Comparison of ENCODE assay signal across 20 mouse cellular contexts in genomic region chr12:54400084-54400483, GRCm38 (mm10).
"Had no signal": no experiment of that assay in that cellular context is flagged by ENCODE, and none has a peak within 500 bp of the region (broad histone marks: within the 10 kb centered on the region; RNA-seq: fewer than 3 reads in every experiment).

No protein-coding gene starts in this region.

- H3K9ac ChIP-seq: kidney, embryonic 15.5 days; liver, embryonic 13.5 days; midbrain, embryonic 13.5 days; neural tube, embryonic 13.5 days; stomach, embryonic 15.5 days had no signal

- DNase-seq: kidney, adult 8-10 months; kidney, postnatal 10 days; kidney, postnatal 36 days; layer of hippocampus, postnatal 36 days; liver, embryonic 13.5 days; lung, adult 2 months; retina, postnatal 1 day; right cerebral cortex, postnatal 25 days; spleen, adult 18-20 months; thymus, postnatal 25 days had no signal

- H3K4me3 ChIP-seq: kidney, embryonic 15.5 days; left cerebral cortex, adult 2 months; liver, embryonic 13.5 days; megakaryocyte, embryonic 14.5 days; midbrain, embryonic 10.5 days; midbrain, embryonic 13.5 days; myocyte; neural tube, embryonic 13.5 days; stomach, embryonic 15.5 days had no signal

- H3K36me3 ChIP-seq: kidney, embryonic 15.5 days; liver, embryonic 13.5 days; midbrain, embryonic 10.5 days; midbrain, embryonic 13.5 days; neural tube, embryonic 13.5 days; stomach, embryonic 15.5 days had no signal

- ATAC-seq: lung, postnatal 0 days; midbrain, embryonic 13.5 days; midbrain, embryonic 16.5 days had no signal

- H3K4me2 ChIP-seq: kidney, embryonic 15.5 days; liver, embryonic 13.5 days; midbrain, embryonic 13.5 days; neural tube, embryonic 13.5 days; stomach, embryonic 15.5 days had no signal

- H3K27ac ChIP-seq: kidney, embryonic 15.5 days; left cerebral cortex, adult 2 months; liver, embryonic 13.5 days; midbrain, embryonic 10.5 days; midbrain, embryonic 13.5 days; neural tube, embryonic 13.5 days; stomach, embryonic 15.5 days had no signal

- H3K9me3 ChIP-seq: kidney, embryonic 15.5 days; liver, embryonic 13.5 days; neural tube, embryonic 13.5 days; stomach, embryonic 15.5 days had no signal

- H3K27me3 ChIP-seq: kidney, embryonic 15.5 days; liver, embryonic 13.5 days; midbrain, embryonic 13.5 days; neural tube, embryonic 13.5 days; stomach, embryonic 15.5 days had no signal

- H3K4me1 ChIP-seq: kidney, embryonic 15.5 days; liver, embryonic 13.5 days; megakaryocyte, embryonic 14.5 days; neural tube, embryonic 13.5 days had no signal
